Mouse (Mus musculus) bone marrow, adult 2 months (tissue): ENCODE data around the gene Ift52. TPM values are rescaled to one million over a fixed set of nuclear protein-coding genes. Genes with fewer than 3 reads are reported as not detected.
A peak's percentile ranks its signal among the peaks of the same experiment; 100 is the strongest.

Experiments used
- H3K27ac ChIP-seq: fragments of 200-500 bp; 2 replicates; pipeline ENCODE4 v1.5.1; 2012; ENCODE audit warnings: low read depth, mild to moderate bottlenecking, control low read depth, inconsistent platforms, low read length; ENCODE audit not compliant: control insufficient read depth, poor library complexity, insufficient read depth
- H3K4me1 ChIP-seq: fragments of 200-500 bp; 2 replicates; pipeline ENCODE4 v1.6.1; 2011; ENCODE audit warnings: low read length; ENCODE audit not compliant: control insufficient read depth, insufficient read depth
- H3K4me3 ChIP-seq: fragments of 200-500 bp; replicated peaks from 2 replicates; pipeline ENCODE3; 2011; ENCODE audit warnings: mild to moderate bottlenecking, low read depth, low read length, control low read depth; ENCODE audit not compliant: control insufficient read depth
- CTCF ChIP-seq: fragments of 200-500 bp; IDR thresholded peaks from 2 replicates; pipeline ENCODE4 v1.5.1; 2011; ENCODE audit warnings: low read length, control low read depth; ENCODE audit not compliant: control insufficient read depth, insufficient read depth
- POLR2A ChIP-seq: fragments of 200-500 bp; IDR thresholded peaks from 2 replicates; pipeline ENCODE4 v1.6.1; 2011; ENCODE audit warnings: low read depth, mild to moderate bottlenecking, control low read depth, low read length, borderline replicate concordance; ENCODE audit not compliant: control insufficient read depth
- WGBS: fragments of 180-500 bp; shearing (Covaris S2); methylation state at CpG from one replicate; pipeline ENCODE4 v1.1.7; 2018; 5-methylcytosine and 5-hydroxymethylcytosine counted together
- polyA plus RNA-seq: library from polyadenylated mRNA; stranded (reverse); fragments of >200 nt; gene quantifications from 2 replicates; pipeline ENCODE4 v1.2.4, GENCODE M21; 2011; ENCODE audit warnings: low replicate concordance; ENCODE audit not compliant: missing spikeins, insufficient read depth, insufficient read length

Gene Ift52
- polyA plus RNA-seq: 11.2 and 16.8 TPM in 2 replicates

DNA sequence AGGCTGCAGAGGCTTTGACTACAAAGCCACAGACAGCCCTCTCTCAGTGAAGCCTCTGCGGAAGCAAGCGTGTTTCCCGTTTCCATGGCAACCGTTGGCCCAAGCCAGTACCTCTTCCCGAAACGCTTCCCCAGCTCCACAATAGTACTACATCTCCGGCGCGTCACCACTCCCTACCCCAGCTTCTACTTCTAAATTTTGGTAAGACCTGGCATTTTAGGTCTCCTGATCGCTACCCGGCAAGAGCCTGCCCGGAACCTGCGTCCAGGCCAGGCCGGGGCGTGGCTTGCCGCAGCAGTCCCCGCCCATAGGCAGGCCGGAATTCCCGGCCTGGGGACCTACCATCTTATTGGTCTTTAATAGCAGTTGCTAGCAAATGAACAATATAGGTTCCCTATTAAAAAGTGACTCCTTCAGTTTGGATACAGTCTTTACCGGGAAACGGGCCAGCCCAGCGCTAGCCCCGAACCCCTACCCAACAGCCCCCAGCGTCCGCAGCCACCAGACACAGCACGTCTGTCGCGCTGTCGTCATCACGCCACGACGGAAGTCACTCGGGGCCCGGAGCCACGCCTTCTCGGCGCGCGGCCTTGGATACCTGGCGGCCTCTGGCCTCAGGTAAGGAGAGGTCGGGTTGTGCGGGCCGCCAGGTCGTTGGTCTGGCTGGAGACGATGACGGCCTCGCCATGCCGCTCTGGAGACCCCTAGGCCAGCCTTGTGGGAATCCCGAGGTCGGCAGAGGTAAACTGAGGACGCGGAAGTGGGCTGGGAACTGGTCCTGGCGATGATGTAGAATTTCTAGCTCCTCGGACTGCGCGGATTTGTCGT is at the start of gene Ift52:
Gene Ift52, plus strand, starts transcription at position 439 of the 828 bp plus-strand sequence.
- no peaks in the 10 kb centered on the region; the same call in 1 of the 2 replicates for H3K4me1 ChIP-seq
- WGBS: under 1% methylated on average over 57 of the region's 57 CpGs
- H3K27ac ChIP-seq: peak within 1 kb of the TSS; percentile 74
- TF ChIP-seq CTCF: no peak
- TF ChIP-seq POLR2A: peak; percentile 57; the same call in 1 of the 2 replicates
- H3K4me3 ChIP-seq: peak within 1 kb of the TSS; percentile 84

DNA sequence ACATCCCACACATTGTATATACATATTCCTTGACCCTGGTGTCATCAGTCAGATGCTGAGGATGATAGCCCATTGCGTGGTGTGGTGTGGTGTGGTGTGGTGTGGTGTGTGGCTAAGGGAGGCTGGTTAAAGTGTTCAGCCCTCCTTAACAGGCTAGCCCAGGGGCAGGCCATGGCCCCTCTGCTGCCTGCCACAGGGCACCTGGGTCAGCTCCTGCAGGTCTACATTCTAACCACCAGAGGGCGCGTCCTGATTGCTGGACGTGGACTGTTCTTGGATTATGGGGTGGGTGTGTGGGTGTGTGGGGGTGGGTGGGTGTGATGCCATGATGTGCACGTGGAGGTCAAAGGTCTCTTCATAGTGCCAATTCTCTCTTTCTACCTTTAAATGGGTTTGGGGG is 48.8 kb upstream of the Ift52 start:
- TF ChIP-seq POLR2A (no peak), CTCF (peak; percentile 80)
- H3K4me3 ChIP-seq: no peak overlapping the region
- no peak overlapping the region for H3K27ac ChIP-seq
- no peaks in the 10 kb centered on the region; the same call in 1 of the 2 replicates for H3K4me1 ChIP-seq
- WGBS: 6% methylated on average over 5 of the region's 5 CpGs

DNA sequence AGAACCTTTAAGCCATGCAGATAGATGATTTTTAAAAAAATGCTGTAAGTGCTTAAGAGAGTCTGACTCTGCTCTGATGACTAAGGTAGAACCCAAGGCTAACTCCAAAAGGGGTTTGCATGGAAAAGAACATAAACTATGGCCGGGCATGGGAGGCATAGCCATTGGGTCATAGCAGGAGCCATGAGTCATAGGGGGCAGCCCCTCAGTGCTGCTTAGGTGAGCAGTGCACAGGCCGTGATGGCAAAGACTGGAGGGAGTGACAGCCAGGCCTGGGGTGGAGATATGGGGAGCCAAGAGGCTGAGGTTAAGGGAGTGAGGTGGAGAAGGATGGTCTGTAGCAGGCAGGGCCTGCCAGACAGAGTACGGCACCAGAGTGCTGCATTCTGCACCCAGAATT is 48.1 kb upstream of the Ift52 start:
- WGBS: 71% methylated on average over 3 of the region's 3 CpGs
- no peak overlapping the region for H3K4me3 ChIP-seq
- H3K27ac ChIP-seq: no peak overlapping the region
- no peak for TF ChIP-seq POLR2A
- no peaks in the 10 kb centered on the region; the same call in 1 of the 2 replicates for H3K4me1 ChIP-seq

DNA sequence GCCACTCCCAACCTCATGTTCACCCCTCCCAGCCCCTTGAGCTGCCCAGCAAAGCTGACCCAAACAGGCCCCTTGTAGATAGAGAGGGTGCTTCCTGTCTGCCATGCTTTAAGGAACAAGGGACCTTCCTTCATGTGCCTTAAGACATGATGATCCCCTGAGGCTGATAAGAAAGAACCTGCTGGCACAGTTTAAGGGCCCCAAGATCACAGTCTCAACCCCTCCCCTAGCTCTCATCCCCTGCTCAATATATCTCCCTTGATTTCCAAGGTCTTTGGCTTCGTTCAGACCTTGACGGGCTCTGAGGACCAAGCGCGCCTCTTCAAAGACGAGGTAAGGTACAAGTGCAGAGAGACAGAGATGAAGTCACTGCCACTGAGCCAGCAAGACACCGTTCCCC is 46.3 kb upstream of the Ift52 start:
- Histone ChIP-seq H3K27ac (no peak overlapping the region), H3K4me3 (no peak overlapping the region), H3K4me1 (no peaks in the 10 kb centered on the region; the same call in 1 of the 2 replicates)
- TF ChIP-seq CTCF: no peak
- TF ChIP-seq POLR2A: no peak
- WGBS: 83% methylated on average over 6 of the region's 6 CpGs

DNA sequence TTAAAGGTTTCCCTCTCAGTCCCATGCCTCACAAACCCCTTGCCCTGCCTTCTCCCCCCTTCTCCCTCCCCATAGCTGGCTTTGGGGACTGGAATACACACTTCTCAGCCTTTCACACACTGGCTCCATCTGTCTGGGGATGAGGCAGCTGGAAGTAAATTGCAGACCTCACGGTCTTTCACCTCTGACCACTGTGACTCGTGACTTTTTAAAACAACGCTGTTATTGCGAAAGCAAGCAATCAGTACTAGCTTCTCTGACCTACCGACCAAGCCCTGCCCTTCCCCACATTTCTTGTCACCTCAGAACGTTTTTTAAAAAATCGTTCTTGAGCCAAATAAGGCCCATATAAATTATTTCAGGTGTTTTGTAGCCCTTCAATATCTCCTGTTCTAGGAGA is 44.4 kb upstream of the Ift52 start:
- WGBS: 11% methylated on average over 7 of the region's 7 CpGs
- Histone ChIP-seq H3K4me3 (no peak overlapping the region), H3K4me1 (no peaks in the 10 kb centered on the region; the same call in 1 of the 2 replicates), H3K27ac (peak overlapping the region; percentile 2; the same call in 1 of the 2 replicates)
- TF ChIP-seq CTCF (no peak), POLR2A (no peak)

DNA sequence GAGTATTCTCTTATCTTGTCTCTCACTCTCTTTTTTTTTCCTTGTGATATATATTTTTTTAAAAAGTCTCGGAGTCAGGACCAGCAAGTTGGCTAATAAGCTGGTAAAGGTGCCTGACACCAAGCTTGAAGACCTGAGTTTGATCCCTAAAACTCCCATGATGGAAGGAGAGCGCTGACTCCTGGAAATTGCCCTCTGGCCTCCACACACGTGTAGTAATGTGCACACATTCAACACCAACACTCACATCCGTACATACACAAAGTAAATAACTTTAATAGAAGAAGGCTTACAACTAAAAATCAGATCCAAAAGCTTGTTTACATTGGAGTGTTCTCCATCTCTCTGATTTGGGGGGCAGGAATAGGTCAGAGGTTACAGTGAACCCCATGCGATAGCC is 43.9 kb upstream of the Ift52 start:
- Histone ChIP-seq H3K4me1 (no peaks in the 10 kb centered on the region; the same call in 1 of the 2 replicates), H3K27ac (no peak overlapping the region)
- 81% methylated on average over 5 of the region's 5 CpGs for WGBS

DNA sequence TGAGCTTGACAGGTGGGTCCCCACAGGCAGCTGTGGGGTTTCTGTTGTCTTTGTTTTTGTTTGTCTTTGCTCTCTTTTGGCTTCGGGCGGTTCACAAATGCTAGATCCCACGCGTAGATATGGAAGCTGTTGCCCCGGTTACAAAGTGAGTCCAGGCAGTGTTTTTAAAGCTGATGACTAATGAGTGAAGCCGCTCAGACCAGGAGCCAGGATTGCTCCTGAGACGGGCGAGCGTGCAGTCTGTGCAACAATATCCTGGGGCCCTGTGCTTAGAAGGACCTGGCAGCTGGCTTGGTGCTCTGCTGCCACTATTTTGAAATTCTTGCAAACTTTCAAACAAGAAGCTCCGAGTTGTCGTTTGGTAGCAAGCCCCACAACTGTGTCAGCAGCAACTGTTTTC is 43.5 kb upstream of the Ift52 start:
- no peak overlapping the region for H3K27ac ChIP-seq
- H3K4me3 ChIP-seq: no peak overlapping the region
- no peaks in the 10 kb centered on the region; the same call in 1 of the 2 replicates for H3K4me1 ChIP-seq
- WGBS: 71% methylated on average over 11 of the region's 11 CpGs
- TF ChIP-seq POLR2A: no peak

More for the DNA sequence above, 43.9 kb upstream of the Ift52 start:
- TF ChIP-seq CTCF (no peak), POLR2A (no peak)
- no peak overlapping the region for H3K4me3 ChIP-seq

DNA sequence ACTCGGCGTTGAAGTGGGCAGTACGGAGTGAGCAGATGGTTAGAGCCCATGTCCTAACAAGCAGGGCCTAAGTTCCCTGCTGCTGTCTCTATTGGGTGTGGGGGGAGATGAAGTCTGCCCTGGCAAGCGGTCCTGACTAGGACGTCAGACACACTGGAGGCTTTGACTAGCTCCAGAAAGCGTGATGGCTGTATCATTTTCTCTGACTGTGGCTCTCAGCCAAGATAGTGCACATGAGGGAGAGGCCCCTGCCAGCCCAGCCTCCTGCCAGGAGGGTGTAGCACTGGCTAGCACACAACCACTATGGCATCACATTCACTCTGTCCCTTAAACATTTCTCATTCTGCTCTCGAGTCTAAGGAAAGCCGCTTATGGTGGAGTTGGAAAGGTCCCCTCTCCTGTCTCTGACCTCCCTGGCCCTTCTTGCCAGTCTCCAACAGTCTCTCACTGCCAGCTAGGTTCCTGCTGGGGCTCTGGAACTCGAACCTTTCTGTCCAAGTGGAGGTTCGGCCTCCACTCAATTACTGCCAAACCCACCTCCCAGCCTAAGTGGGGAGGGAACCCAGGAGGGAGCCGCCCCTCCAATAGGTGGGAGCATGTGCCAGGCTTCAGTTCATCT is 41.9 kb upstream of the Ift52 start:
- Histone ChIP-seq H3K4me3 (no peak overlapping the region), H3K4me1 (no peaks in the 10 kb centered on the region; the same call in 1 of the 2 replicates), H3K27ac (no peak overlapping the region)
- WGBS: 74% methylated on average over 11 of the region's 11 CpGs
- TF ChIP-seq POLR2A (no peak), CTCF (no peak)
